Mouse (Mus musculus) heart, adult 18-20 months (tissue): ENCODE results near the gene Ptprt. TPM values are rescaled to one million over a fixed set of nuclear protein-coding genes. Genes with fewer than 3 reads are reported as not detected.

Experiments
- DNase-seq, 2 experiments: peaks; one replicate each; pipeline ENCODE4 v3.0.0; 2021 to 2022; ENCODE audit warnings: mixed read lengths in 1 of 2
- total RNA-seq, 2 experiments: library from RNA; stranded (reverse); gene quantifications; 2 replicates each; pipeline ENCODE4 v1.2.3; 2021

Ptprt gene
- total RNA-seq, 2 experiments from 2014 or later = 0.08 to 0.25 TPM

- DNase-seq = no peak
Observed at GRCm38 (mm10) chr2:161668302-161668986, 992.5 kb downstream of the Ptprt start.

- no peak for DNase-seq
Observed at GRCm38 (mm10) chr2:161661912-161662311, 999.0 kb downstream of the Ptprt start.

DNA sequence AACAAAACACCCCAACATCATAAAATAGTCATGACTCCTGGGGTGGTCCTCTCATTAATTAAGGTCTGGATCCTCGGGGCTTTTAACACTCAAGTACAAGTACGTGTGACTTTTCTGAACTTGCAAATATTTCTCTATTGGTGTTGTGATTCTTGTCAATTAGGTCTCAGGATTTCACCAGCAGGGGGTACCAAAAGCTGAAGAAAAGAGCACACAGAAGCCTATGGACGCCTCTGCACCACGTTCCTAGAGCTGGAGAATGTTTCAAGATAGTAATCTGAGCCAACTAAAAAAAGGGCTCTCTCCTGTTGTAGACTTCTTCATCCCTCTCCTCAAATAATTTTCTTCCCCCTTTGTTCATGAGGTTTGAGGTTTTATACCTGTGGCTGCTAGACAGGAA is 1000.1 kb downstream of the Ptprt start:
- peak in 1 of 2 experiments; percentile 2 for DNase-seq

DNA sequence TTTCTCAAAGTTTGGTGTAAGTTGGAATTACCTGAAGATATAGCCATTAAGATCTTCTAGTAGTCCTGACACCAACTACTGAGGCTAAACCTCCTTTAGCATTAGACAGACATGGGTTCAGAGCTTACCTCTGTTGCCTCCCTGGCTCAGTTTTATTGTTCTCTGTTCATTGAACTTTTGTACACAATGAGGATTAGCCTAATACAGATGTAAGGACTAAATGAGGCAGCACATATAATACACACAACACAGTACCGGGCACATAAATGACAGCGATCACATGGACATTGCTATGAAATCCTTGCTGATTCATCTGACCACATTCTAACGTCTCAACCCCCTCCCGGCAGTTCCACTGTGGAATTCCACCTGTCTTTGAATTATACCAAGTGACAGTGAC is 1003.9 kb downstream of the Ptprt start:
- no peak for DNase-seq

- no peak for DNase-seq
Observed at GRCm38 (mm10) chr2:161656632-161657031, 1004.3 kb downstream of the Ptprt start.

DNA sequence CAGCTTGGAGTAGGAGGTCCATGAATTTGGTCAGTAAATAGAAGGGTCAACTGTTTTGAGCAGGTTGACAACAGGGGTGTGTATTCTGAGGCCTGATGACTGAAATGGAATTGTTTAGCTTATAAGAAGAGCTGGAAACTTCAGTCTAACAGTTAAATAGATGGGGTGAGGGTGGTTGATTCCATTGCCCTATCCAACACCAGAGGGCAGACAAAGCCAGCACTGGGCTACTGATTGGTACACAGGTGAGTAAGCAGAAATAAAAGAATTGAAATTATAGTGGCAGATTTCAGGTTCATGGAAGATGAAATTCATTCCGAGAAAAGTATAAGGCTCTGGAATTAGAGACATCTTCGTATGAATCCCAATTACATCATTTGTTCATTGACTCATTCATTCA is 1020.1 kb downstream of the Ptprt start:
- DNase-seq = no peak

GRCm38 (mm10) chr2:161634084-161634483 is 1026.9 kb downstream of the Ptprt start:
- DNase-seq = no peak

GRCm38 (mm10) chr2:161625896-161626295 is 1035.1 kb downstream of the Ptprt start:
- no peak for DNase-seq

DNA sequence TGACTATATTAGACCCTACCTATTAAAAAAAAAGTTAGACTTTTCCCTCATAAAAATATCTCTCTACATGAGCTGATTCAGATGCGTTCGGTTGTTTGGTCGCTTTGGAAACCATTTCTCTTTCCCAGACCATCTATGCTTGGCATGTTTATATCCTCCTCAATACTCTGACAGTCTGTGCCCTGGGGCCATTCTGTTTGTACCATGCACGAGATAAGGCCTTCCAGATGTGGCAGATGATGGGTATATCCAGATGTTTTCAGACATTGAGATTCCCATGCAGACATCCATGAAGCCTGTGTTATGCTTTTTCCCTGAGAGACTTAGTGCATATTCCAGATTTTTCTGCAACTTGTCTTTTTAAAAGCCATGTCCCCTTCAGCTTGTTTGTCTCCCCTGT is 1052.5 kb downstream of the Ptprt start:
- DNase-seq = no peak

- DNase-seq = no peak
Observed at GRCm38 (mm10) chr2:161607372-161607771, 1053.6 kb downstream of the Ptprt start.

GRCm38 (mm10) chr2:161600206-161600808 is 1060.6 kb downstream of the Ptprt start:
- DNase-seq = no peak

DNA sequence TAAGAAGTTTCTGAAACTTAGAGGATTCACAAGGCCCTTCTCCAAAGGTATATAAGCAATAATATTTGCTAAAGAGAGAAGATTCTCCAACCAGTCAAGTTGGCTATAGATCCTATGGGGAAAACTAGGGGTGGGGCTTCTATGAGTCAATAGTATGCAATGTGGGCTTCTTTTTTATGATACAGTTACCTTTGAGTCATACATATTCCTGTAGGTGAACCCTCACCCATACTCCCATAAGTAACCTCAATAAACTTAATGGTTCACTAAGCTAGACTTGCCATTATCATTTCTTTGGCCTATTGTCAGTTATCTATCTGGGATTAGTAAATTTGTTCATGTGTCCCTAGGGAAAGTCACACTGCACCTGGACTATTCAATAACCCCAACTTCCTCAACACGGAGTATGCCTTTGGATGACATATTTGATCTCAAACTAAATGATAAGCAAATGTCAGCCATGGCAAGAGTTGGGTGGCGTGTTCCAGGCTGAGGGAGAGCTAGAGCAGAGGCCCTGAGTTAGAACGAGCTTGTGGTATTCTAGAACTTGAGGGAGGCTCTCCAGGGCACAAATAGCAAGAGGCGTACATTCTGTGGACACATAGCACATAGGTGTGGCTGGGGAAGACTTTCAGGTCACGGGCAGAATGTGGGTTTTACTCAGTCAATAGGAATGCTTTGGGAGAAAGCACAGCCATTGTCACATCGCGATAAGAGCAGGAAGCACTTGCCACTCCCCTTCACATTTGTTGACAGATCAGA is 1067.4 kb downstream of the Ptprt start:
- DNase-seq = no peak

- DNase-seq = no peak
Observed at GRCm38 (mm10) chr2:161574401-161574800, 1086.5 kb downstream of the Ptprt start.

GRCm38 (mm10) chr2:161572201-161572600 is 1088.7 kb downstream of the Ptprt start:
- no peak for DNase-seq

GRCm38 (mm10) chr2:161570236-161570995 is 1090.5 kb downstream of the Ptprt start:
- DNase-seq = peak; percentile 34 to 44

DNA sequence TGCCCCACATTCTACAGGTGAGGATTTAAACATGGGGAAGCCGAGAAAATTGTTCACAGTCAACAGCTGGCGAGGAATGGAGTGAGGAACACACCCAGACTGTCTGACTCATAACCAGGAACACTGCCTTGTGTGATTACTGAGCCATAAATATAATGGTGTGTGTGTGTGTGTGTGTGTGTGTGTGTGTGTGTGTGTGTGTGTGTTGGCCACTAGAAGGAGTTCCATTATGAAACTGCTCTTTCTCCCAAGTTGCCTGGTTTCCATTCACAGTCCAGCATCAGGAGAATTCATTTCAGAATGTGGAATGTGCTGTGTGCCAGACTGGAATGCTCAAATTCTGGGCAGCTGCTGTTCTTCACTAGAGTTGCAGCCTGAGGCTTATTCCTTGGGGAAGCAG is 1099.4 kb downstream of the Ptprt start:
- peak; percentile 23 to 27 for DNase-seq

DNA sequence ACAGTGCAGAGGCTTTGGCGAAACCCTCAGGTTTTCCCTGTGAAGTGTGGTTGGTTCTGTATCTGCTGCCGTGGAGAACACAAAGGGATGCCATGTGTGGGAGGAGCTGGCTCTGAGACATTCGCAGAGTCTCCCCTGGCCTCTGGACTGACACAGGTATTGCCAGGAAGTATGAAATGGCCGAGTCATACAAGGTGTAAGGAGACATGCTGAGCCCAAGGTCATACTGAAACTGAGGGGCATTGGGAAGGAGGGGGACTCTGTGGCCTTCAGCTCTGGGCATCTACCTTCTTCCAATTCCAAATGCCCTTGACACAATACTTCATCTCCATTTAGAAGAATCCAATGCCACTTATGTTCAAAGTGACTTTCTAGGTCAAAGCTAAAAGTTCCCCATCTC is 1103.1 kb downstream of the Ptprt start:
- no peak for DNase-seq

DNA sequence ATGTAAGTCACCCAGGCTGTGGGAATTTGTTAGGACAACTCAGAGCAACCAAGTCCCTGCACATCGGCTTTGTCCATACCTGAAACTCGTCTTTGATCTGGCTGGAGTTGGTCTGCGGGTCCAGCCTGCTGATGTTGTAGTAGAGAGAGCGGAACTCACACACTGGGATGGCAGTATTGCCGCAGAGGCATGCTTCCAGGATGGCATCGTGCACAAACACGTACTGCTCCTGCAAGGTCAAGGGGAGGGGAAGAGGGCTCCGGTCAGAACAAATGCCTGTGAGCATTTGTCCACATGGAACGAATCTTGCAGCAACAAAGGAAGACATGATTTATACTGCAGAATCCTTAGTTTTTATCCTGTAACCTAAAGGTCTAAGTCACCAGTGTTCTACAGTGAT is 1107.3 kb downstream of the Ptprt start:
- DNase-seq = no peak

DNA sequence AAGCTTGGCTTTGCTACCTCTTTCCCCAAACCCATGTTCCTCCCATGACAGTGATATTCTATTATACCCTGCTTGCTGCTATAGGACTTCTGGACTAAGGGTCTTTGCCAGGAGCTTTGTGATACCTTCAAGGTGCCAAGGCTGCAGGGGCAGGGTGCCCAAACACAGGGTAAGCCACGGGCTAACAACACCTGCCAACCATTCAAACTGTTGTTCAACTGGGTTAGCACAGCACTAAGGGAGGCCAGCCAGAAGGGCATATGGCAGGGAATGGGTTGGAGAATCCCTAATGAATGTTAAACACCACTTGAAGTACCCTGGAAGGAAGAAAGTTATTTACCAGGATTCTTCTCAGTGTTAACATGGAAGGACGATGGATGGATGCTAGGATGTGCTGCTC is 1108.9 kb downstream of the Ptprt start:
- DNase-seq = no peak

DNA sequence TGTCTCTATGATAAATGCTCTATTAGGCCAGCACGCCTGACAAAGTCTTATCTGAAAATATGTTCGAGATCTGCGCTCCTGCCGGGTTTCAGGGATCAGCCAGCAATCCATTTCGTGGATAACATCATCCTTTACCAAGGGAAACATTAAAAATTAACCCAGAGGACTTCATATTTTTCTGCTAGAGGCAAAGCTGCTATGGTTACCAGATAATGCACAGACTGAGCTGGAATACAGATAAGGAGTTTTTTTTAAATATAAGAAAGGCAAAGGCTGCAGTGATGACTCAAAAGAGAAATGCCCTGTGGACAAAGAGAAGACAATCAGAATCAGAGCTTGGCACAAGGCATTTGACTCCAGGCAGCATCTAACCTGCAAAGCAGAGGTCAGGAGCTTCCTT is 1111.4 kb downstream of the Ptprt start:
- no peak for DNase-seq

GRCm38 (mm10) chr2:161547318-161547717 is 1113.6 kb downstream of the Ptprt start:
- DNase-seq = no peak

DNA sequence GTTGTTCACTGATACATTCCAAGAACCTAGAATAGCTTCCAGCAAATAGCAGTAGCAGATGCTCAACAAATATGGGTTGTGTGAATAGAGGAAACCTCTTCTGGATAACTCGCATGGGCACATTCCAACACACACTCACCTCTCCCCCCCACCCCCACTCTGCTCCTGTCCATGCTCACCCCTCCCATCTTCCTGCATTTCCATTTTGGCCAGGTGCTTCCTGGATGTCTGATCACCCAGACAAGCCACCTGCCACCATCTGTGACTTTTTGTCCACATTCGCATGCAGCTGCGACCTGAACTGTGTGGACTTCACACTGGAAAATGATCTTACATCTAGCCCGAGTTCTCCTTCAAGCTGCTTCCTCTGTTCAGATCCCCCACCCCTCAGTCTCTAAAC is 1115.5 kb downstream of the Ptprt start:
- no peak for DNase-seq

DNA sequence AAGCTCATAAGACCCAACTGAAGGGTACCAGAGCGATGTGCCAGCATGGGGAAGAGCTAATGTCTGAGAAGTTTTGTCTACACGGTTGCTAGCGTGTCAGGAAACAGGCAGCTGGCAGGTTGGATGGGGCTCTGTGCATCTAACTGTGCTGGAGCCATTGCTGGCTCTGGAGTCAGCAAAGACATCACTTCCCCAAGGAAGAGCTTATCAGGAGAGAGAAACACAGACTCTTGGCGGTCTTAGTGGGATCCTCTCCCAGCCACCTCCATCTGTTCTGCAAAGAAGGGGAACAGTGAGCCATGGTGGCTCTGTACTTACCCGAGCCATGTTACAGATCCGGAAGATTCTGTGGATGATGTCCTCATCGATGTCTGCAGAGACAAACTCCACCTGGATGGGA is 1126.8 kb downstream of the Ptprt start:
- DNase-seq = no peak
